Mouse (Mus musculus) embryonic facial prominence, embryonic 14.5 days (tissue): Measurements from ENCODE around the gene Gdf11. TPM values are rescaled to one million over a fixed set of nuclear protein-coding genes. Genes with fewer than 3 reads are reported as not detected.

Experiments
- ATAC-seq: fragments of 200-750 bp; cut with Nextera tagmentation; 2 replicates; pipeline ENCODE4 v1.8.0; 2017; ENCODE audit warnings: low read depth, moderate number of reproducible peaks, moderate TSS enrichment
- DNase-seq: peaks from one replicate; pipeline ENCODE4 v3.0.0-alpha.2; 2015; ENCODE audit warnings: low spot score
- H3K27ac ChIP-seq: fragments of 300-500 bp; sonication (generic); replicated peaks from 2 replicates; pipeline ENCODE4 v1.5.1; 2014; ENCODE audit warnings: low read depth, mild to moderate bottlenecking, low read length, moderate library complexity
- H3K27me3 ChIP-seq: fragments of 300-500 bp; sonication (generic); replicated peaks from 2 replicates; pipeline ENCODE4 v1.6.1; 2014; ENCODE audit warnings: low read length; ENCODE audit not compliant: control insufficient read depth, insufficient read depth
- H3K36me3 ChIP-seq: fragments of 300-500 bp; sonication (generic); 2 replicates; pipeline ENCODE4 v1.6.1; 2014; ENCODE audit warnings: low read length, mixed read lengths; ENCODE audit not compliant: control insufficient read depth, insufficient read depth
- H3K4me1 ChIP-seq: fragments of 300-500 bp; sonication (generic); 2 replicates; pipeline ENCODE4 v1.6.1; 2014; ENCODE audit warnings: antibody characterized with exemption, low read length; ENCODE audit not compliant: control insufficient read depth, insufficient read depth
- H3K4me2 ChIP-seq: fragments of 300-500 bp; sonication (generic); 2 replicates; pipeline ENCODE4 v1.6.1; 2014; ENCODE audit warnings: low read depth, mild to moderate bottlenecking, low read length, moderate library complexity, mixed read lengths
- H3K4me3 ChIP-seq: fragments of 300-500 bp; sonication (generic); 2 replicates; pipeline ENCODE4 v1.5.1; 2014; ENCODE audit warnings: low read depth, mild to moderate bottlenecking, low read length
- H3K9ac ChIP-seq: fragments of 300-500 bp; sonication (generic); 2 replicates; pipeline ENCODE4 v1.6.1; 2014; ENCODE audit warnings: low read depth, mild to moderate bottlenecking, low read length, moderate library complexity, mixed read lengths
- H3K9me3 ChIP-seq: fragments of 300-500 bp; sonication (generic); 2 replicates; pipeline ENCODE4 v1.6.1; 2016; ENCODE audit warnings: low read length; ENCODE audit not compliant: control insufficient read depth
- WGBS: fragments of 180-500 bp; shearing (Covaris S2); extraction: QIAGEN DNeasy Blood & Tissue Kit; methylation state at CpG from one replicate; pipeline ENCODE4 v1.1.7; 2014; 5-methylcytosine and 5-hydroxymethylcytosine counted together
- polyA plus RNA-seq: library from polyadenylated mRNA; unstranded; fragments of >200 nt; fragmentation: Nextera tagmentation; extraction: Ambion mirVana; gene quantifications from 2 replicates; pipeline ENCODE4 v1.2.1, GENCODE M21; 2014

The Gdf11 gene
- polyA plus RNA-seq, 1 experiment from 2014 or later: 5.0 TPM

- no peak for ATAC-seq
- no peak overlapping the region for H3K9ac ChIP-seq
- H3K36me3 ChIP-seq: peaks cover 80% of the 10 kb centered on the region
Observed at GRCm38 (mm10) chr10:128843260-128843659, 48.3 kb downstream of the Gdf11 start.

GRCm38 (mm10) chr10:128840612-128841011 lies 50.9 kb downstream of the Gdf11 start:
- ATAC-seq (no peak), DNase-seq (no peak)
- H3K4me1 ChIP-seq: no peaks in the 10 kb centered on the region
- no peaks in the 10 kb centered on the region for H3K9me3 ChIP-seq
- no peak overlapping the region for H3K4me2 ChIP-seq
- no peak overlapping the region for H3K27ac ChIP-seq
- peaks cover 80% of the 10 kb centered on the region for H3K36me3 ChIP-seq
- no peaks in the 10 kb centered on the region for H3K27me3 ChIP-seq
- H3K9ac ChIP-seq: no peak overlapping the region
- H3K4me3 ChIP-seq: no peak overlapping the region

More at GRCm38 (mm10) chr10:128843260-128843659, 48.3 kb downstream of the Gdf11 start:
- no peak overlapping the region for H3K4me3 ChIP-seq
- H3K27ac ChIP-seq: no peak overlapping the region
- 95% methylated on average over 5 of the region's 5 CpGs for WGBS
- H3K9me3 ChIP-seq: no peaks in the 10 kb centered on the region
- H3K27me3 ChIP-seq: no peaks in the 10 kb centered on the region
- H3K4me2 ChIP-seq: no peak overlapping the region
- H3K4me1 ChIP-seq: no peaks in the 10 kb centered on the region
- DNase-seq: no peak

- Histone ChIP-seq H3K9ac (no peak overlapping the region), H3K4me1 (no peaks in the 10 kb centered on the region), H3K27ac (no peak overlapping the region), H3K27me3 (no peaks in the 10 kb centered on the region), H3K4me3 (no peak overlapping the region), H3K36me3 (peaks cover 85% of the 10 kb centered on the region), H3K9me3 (no peaks in the 10 kb centered on the region), H3K4me2 (no peak overlapping the region)
- DNase-seq: no peak
- no peak for ATAC-seq
Observed at GRCm38 (mm10) chr10:128839434-128839833, 52.1 kb downstream of the Gdf11 start.

- DNase-seq: no peak
- H3K36me3 ChIP-seq: peaks cover 86% of the 10 kb centered on the region
Observed at GRCm38 (mm10) chr10:128837400-128837799, 54.1 kb downstream of the Gdf11 start.

More at GRCm38 (mm10) chr10:128837400-128837799, 54.1 kb downstream of the Gdf11 start:
- no peak overlapping the region for H3K9ac ChIP-seq
- no peaks in the 10 kb centered on the region for H3K9me3 ChIP-seq
- no peaks in the 10 kb centered on the region for H3K27me3 ChIP-seq
- H3K4me3 ChIP-seq: no peak overlapping the region
- H3K4me2 ChIP-seq: no peak overlapping the region
- ATAC-seq: no peak
- no peak overlapping the region for H3K27ac ChIP-seq
- H3K4me1 ChIP-seq: no peaks in the 10 kb centered on the region

Other genes with a start within 250 kb of the Gdf11 start
- 2.2 and 4.0 TPM in 2 replicates for gene Ikzf4, start 245.7 kb downstream of the Gdf11 start, polyA plus RNA-seq
- 11.1 and 14.4 TPM in 2 replicates for gene Suox, start 217.6 kb downstream of the Gdf11 start, polyA plus RNA-seq
- gene Rab5b, start 195.5 kb downstream of the Gdf11 start, polyA plus RNA-seq: 74.7 and 75.4 TPM in 2 replicates
- 14.0 and 14.6 TPM in 2 replicates for gene Pmel, start 187.5 kb downstream of the Gdf11 start, polyA plus RNA-seq
- gene Cdk2, start 186.7 kb downstream of the Gdf11 start, polyA plus RNA-seq: 99.2 and 105 TPM in 2 replicates
- 16.7 and 17.0 TPM in 2 replicates for gene Dgka, start 146.9 kb downstream of the Gdf11 start, polyA plus RNA-seq
- gene Pym1, start 143.8 kb downstream of the Gdf11 start, polyA plus RNA-seq: 27.1 and 34.7 TPM in 2 replicates
- gene Mmp19, start 100.8 kb downstream of the Gdf11 start, polyA plus RNA-seq: 1.4 and 1.8 TPM in 2 replicates
- gene Dnajc14, start 87.7 kb downstream of the Gdf11 start, polyA plus RNA-seq: 42.7 and 47.9 TPM in 2 replicates
- 13.7 and 14.9 TPM in 2 replicates for gene Tmem198b, start 87.3 kb downstream of the Gdf11 start, polyA plus RNA-seq
- 185 and 194 TPM in 2 replicates for gene Sarnp, start 74.4 kb downstream of the Gdf11 start, polyA plus RNA-seq
- 49.0 and 49.5 TPM in 2 replicates for gene Ormdl2, start 70.1 kb downstream of the Gdf11 start, polyA plus RNA-seq
- 916 and 959 TPM in 2 replicates for gene Cd63, start 9.3 kb upstream of the Gdf11 start, polyA plus RNA-seq
- 15.5 and 16.0 TPM in 2 replicates for gene Rdh5, start 31.2 kb upstream of the Gdf11 start, polyA plus RNA-seq
- gene Bloc1s1, start 32.3 kb upstream of the Gdf11 start, polyA plus RNA-seq: 242 and 248 TPM in 2 replicates
- gene Itga7, start 42.1 kb upstream of the Gdf11 start, polyA plus RNA-seq: 23.5 and 30.2 TPM in 2 replicates
- gene Mettl7b, start 69.3 kb upstream of the Gdf11 start, polyA plus RNA-seq: not detected in 2 replicates
- not detected in 2 replicates for gene Olfr9, start 97.7 kb upstream of the Gdf11 start, polyA plus RNA-seq
- not detected in 2 replicates for gene Olfr763, start 119.1 kb upstream of the Gdf11 start, polyA plus RNA-seq
- not detected in 2 replicates for gene Olfr764-ps1, start 148.2 kb upstream of the Gdf11 start, polyA plus RNA-seq
- not detected in 2 replicates for gene Olfr765, start 158.3 kb upstream of the Gdf11 start, polyA plus RNA-seq
- not detected in 2 replicates for gene Olfr766-ps1, start 177.3 kb upstream of the Gdf11 start, polyA plus RNA-seq
- not detected in 2 replicates for gene Olfr767, start 191.2 kb upstream of the Gdf11 start, polyA plus RNA-seq
- not detected in 2 replicates for gene Olfr768, start 207.7 kb upstream of the Gdf11 start, polyA plus RNA-seq
- gene Olfr769, start 226.1 kb upstream of the Gdf11 start, polyA plus RNA-seq: 0.04 and 0.12 TPM in 2 replicates
- gene Olfr770, start 247.3 kb upstream of the Gdf11 start, polyA plus RNA-seq: not detected in 2 replicates